Mouse (Mus musculus): ENCODE measurements at regions not wholly inside any gene's neighbourhood (a gene's known extent, or its start where the extent isn't known, plus 50 kb on each side); places are given as distances from the start of the nearest gene placed in this dataset.
"Not testable (repeated sequence)": the region's sequence is repeated elsewhere in the genome, so short reads cannot be mapped to it uniquely, and the experiment has no call there.

DNA sequence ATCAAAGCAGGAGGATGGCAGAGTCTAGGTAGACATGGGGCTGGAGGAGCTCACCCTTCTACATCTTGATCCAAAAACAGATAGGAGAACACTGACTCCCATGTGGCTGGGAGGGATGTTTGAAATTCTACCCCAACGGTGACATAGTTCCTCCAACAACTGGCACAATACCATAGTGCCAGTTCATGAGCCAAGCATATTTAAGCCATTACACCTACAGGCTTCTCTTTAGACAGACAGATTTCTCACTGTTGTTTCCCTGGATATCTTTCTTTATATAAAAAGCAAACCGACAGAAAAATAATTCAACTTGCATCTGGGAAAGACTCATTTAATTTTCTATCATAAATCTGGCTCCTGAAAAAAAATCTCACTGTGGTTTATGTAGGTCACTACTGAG, 380.4 kb upstream of the Nectin3 start:
- WGBS: 87% methylated on average over 2 of the region's 2 CpGs
- Histone ChIP-seq H3K9me3 (no peaks in the 10 kb centered on the region), H3K4me1 (replicated peaks) (no peaks in the 10 kb centered on the region), H3K9ac (no peak overlapping the region), H3K27me3 (no peaks in the 10 kb centered on the region), H3K4me2 (no peak overlapping the region), H3K27ac (no peak overlapping the region), H3K36me3 (no peaks in the 10 kb centered on the region), H3K4me3 (no peak overlapping the region)
- no peak for ATAC-seq (ENCODE audit: low FRiP score)

DNA sequence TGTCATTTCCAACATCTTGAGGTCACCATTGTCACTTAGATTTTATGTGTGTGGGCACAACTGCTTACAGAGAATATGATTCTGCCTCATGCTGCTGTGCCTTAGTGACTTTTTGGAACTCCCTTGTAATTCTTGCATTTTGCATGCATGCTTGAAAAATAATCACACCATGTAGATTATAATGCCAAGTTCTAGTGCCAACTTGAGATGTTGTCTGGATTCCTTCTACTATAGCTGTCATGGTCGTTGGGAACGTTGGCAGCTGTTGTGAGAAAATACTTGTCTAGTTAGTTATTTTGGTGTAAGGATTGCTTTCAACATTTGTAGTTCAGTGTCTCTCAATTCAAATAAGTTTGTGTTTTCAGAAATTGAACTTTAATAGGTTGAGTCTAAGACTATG, 365.6 kb upstream of the Nectin3 start:
- no peak for ATAC-seq (ENCODE audit: low FRiP score)
- no peak overlapping the region for H3K4me2 ChIP-seq
- no peaks in the 10 kb centered on the region for H3K27me3 ChIP-seq
- no peak overlapping the region for H3K9ac ChIP-seq
- WGBS: 92% methylated on average over 2 of the region's 2 CpGs
- H3K4me3 ChIP-seq: no peak overlapping the region
- no peaks in the 10 kb centered on the region for H3K4me1 ChIP-seq (replicated peaks)
- no peaks in the 10 kb centered on the region for H3K9me3 ChIP-seq
- no peak overlapping the region for H3K27ac ChIP-seq
- H3K36me3 ChIP-seq: no peaks in the 10 kb centered on the region

DNA sequence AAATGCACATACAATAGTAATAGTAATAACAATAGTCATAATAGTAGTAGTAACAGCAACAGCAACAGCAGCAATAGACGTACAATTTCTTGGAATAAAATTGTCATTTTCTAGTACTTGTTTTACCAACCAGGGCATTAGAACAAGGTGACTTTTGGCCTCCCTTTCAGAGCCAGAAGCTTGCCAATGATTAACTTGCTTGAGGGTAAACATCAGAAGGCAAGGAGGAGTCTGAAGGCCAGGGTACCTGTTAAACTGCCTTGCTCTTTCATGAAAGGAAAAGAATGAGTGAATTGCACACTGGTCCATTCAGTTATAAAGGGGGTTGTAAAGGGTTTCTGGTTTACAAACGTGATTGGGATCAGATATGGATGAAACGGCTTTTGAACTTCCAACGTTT, 351.2 kb upstream of the Nectin3 start:
- no peak overlapping the region for H3K9ac ChIP-seq
- WGBS: 87% methylated on average over 4 of the region's 4 CpGs
- H3K27me3 ChIP-seq: no peaks in the 10 kb centered on the region
- H3K4me1 ChIP-seq (replicated peaks): 0 out of 2 replicates have a peak, but pooled peaks cover 4% of the 10 kb centered on the region
- H3K9me3 ChIP-seq: no peaks in the 10 kb centered on the region
- H3K4me3 ChIP-seq: no peak overlapping the region
- H3K4me2 ChIP-seq: no peak overlapping the region
- H3K36me3 ChIP-seq: no peaks in the 10 kb centered on the region
- H3K27ac ChIP-seq: no peak overlapping the region
- ATAC-seq (ENCODE audit: low FRiP score): no peak

DNA sequence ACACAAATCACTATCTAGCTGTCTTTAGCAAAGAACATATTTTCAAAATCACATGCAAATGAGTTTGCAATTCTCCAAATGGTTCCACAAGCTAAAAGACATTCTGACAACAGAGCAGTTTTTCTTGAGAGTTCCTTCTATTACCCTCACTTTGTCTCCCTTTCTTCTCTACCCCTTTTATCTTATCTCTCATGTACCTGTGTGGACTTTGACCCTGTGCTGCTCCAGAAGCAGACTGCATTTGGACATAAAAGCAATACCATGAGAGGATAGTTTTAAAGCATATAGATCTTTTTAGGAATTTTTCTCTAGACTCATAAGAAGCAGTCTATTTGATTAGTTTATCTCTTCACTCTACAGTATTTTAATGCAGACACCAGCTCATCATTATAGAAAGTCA, 350.4 kb upstream of the Nectin3 start:
- no peaks in the 10 kb centered on the region for H3K36me3 ChIP-seq
- H3K9ac ChIP-seq: no peak overlapping the region
- H3K4me2 ChIP-seq: no peak overlapping the region
- H3K9me3 ChIP-seq: no peaks in the 10 kb centered on the region
- H3K4me3 ChIP-seq: no peak overlapping the region
- no peaks in the 10 kb centered on the region for H3K27me3 ChIP-seq
- no peak for ATAC-seq (ENCODE audit: low FRiP score)
- H3K4me1 ChIP-seq (replicated peaks): 0 out of 2 replicates have a peak, but pooled peaks cover 4% of the 10 kb centered on the region
- no peak overlapping the region for H3K27ac ChIP-seq

DNA sequence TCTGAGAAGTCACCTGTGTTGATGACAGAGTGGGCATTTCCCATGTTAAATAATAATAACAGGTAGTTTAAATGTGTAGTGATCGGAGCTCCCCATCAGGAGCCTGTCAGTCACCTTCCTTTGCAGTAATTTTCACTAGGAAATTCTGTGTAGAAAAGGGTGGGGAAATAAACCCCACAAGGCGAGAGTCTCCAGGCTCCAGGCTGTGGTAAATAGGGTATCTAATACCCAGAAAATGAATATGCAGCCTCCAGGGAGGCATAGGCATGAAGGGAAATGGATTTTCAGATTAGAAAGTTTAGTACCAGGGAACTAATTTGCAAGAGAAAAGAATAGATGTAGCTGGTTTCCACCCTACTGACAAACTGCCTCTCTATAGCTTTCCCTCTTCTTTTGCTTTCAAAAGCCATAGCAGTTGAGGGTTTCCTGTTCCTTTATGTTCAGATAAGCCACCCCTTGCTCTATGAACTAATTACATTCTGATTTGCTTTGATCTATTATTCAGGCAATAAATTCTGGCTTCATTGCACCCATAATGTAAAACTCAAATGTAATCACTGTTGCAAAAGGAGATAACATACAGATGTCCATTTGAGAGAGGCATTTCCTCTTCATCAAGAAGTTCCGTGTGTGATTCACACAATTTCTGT, 349.5 kb upstream of the Nectin3 start:
- Histone ChIP-seq H3K4me2 (no peak overlapping the region), H3K4me3 (no peak overlapping the region), H3K27me3 (no peaks in the 10 kb centered on the region), H3K36me3 (no peaks in the 10 kb centered on the region), H3K27ac (no peak overlapping the region), H3K9me3 (no peaks in the 10 kb centered on the region), H3K9ac (no peak overlapping the region), H3K4me1 (replicated peaks) (0 out of 2 replicates have a peak, but pooled peaks cover 4% of the 10 kb centered on the region)
- 50% methylated on average over 3 of the region's 3 CpGs for WGBS
- ATAC-seq (ENCODE audit: low FRiP score): no peak

DNA sequence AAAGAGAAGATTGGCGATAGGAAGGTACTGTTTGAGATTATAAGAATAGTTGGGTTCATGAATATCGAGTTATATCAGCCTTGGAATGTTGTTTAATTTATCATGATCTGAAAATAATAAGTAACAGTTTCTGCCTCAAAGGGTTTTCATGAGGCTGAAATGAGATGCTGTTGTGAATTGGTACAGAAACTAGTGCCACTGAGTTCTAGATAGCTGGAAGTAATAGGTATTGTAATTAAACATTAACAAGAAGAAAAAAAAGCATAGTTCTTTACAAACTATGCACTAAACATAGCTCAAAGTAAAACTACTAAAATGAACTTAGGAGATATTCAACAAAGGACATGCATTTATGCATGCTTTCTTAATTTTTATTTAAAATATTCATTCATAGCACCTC, 342.9 kb upstream of the Nectin3 start:
- no peak overlapping the region for H3K4me3 ChIP-seq
- WGBS: 85% methylated on average over 2 of the region's 2 CpGs
- H3K9ac ChIP-seq: no peak overlapping the region
- no peak for ATAC-seq (ENCODE audit: low FRiP score)
- no peak overlapping the region for H3K4me2 ChIP-seq
- H3K9me3 ChIP-seq: no peaks in the 10 kb centered on the region
- no peak overlapping the region for H3K27ac ChIP-seq
- no peaks in the 10 kb centered on the region for H3K4me1 ChIP-seq (replicated peaks)
- no peaks in the 10 kb centered on the region for H3K36me3 ChIP-seq
- no peaks in the 10 kb centered on the region for H3K27me3 ChIP-seq

DNA sequence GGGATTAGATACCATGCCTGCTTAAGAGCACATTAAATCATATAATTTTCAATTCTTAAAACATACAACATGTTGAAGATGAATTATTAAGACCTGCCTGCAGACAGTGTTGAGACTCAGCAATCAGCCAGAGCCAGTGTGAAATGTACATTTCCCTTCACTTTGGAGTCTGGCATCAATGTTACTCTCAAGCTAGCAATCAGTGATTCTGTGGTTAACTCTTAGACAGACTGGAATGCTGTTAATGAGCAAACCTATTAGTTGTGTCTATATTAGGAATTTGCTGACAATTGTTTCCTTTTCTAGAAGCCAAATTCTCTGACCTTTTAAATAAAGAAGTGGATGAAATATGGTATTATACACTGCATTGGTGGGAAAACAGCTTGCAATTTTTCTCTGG, 342.4 kb upstream of the Nectin3 start:
- H3K27ac ChIP-seq: no peak overlapping the region
- no peaks in the 10 kb centered on the region for H3K36me3 ChIP-seq
- H3K4me3 ChIP-seq: no peak overlapping the region
- no peaks in the 10 kb centered on the region for H3K27me3 ChIP-seq
- no peak overlapping the region for H3K4me2 ChIP-seq
- H3K9me3 ChIP-seq: no peaks in the 10 kb centered on the region
- no peak for ATAC-seq (ENCODE audit: low FRiP score)
- H3K4me1 ChIP-seq (replicated peaks): no peaks in the 10 kb centered on the region
- H3K9ac ChIP-seq: no peak overlapping the region

DNA sequence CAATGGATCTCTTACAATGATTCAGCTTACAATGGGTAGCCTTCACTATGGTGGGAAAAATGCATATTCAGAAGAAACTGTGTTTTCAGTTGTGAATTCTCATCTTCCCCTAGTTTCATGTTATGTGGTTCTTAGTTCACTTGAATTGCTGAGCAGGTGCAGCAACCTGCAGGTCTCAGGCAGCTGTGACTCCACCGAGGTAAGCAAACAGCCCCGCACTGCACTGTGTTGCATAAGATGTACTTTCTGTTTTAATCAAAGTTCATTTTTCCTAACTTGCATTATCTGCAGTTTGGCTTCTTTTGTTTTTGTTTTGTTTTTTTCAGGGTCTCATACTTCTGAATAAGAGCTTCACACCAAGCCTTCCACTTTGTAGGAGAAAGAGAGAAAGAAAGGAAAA, 326.8 kb upstream of the Nectin3 start:
- Histone ChIP-seq H3K4me2 (no peak overlapping the region), H3K9me3 (no peaks in the 10 kb centered on the region), H3K27ac (no peak overlapping the region), H3K9ac (no peak overlapping the region), H3K36me3 (no peaks in the 10 kb centered on the region), H3K4me1 (replicated peaks) (no peaks in the 10 kb centered on the region), H3K4me3 (no peak overlapping the region), H3K27me3 (no peaks in the 10 kb centered on the region)
- WGBS: 86% methylated on average over 2 of the region's 2 CpGs
- ATAC-seq (ENCODE audit: low FRiP score): no peak

DNA sequence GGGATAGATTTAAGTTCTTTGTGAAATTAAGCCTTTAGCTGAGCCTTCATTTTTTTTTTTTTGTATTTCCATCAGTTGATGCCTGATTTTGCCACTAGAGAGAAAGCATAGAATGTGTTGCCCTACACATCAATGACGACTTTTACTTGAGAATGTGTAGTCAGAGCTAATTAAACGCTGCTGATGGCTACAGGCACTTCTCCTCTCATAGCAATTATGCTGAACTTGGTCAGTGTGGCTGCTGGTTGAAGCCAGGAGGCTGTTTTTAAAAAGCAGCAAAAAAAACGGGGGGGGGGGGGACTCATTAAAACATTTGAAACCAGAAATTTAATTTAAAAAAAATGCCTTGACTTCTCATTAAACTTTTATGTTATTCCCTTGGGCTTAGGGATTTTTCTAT, 324.4 kb upstream of the Nectin3 start:
- Histone ChIP-seq H3K4me1 (replicated peaks) (no peaks in the 10 kb centered on the region), H3K36me3 (no peaks in the 10 kb centered on the region), H3K9me3 (no peaks in the 10 kb centered on the region), H3K4me3 (no peak overlapping the region), H3K4me2 (no peak overlapping the region), H3K27me3 (no peaks in the 10 kb centered on the region), H3K27ac (no peak overlapping the region), H3K9ac (no peak overlapping the region)
- 62% methylated on average over 3 of the region's 3 CpGs for WGBS
- ATAC-seq (ENCODE audit: low FRiP score): no peak

DNA sequence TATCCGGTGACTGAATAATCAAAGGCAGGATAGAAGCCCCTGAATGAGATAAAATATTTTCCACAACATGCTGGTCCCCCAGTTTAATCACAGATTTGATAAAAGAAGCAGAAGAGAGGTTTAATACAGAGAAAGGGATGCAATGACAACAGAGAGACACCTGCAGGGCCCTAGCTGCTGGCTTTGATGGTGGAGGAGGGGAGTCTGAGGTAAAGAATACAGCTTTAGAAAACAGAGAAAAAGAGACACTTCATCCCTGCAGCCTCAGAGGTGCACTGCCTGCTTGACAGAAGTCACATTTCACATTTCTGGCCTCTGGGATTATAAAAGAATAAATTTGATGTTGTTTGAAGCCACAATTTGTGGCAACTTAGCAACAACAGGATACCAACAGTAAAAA, 319.9 kb upstream of the Nectin3 start:
- Histone ChIP-seq H3K27me3 (no peaks in the 10 kb centered on the region), H3K4me1 (replicated peaks) (no peaks in the 10 kb centered on the region), H3K27ac (no peak overlapping the region), H3K9me3 (no peaks in the 10 kb centered on the region), H3K36me3 (no peaks in the 10 kb centered on the region), H3K4me3 (no peak overlapping the region), H3K9ac (no peak overlapping the region), H3K4me2 (no peak overlapping the region)
- WGBS: 92% methylated on average over 1 of the region's 1 CpGs
- no peak for ATAC-seq (ENCODE audit: low FRiP score)

DNA sequence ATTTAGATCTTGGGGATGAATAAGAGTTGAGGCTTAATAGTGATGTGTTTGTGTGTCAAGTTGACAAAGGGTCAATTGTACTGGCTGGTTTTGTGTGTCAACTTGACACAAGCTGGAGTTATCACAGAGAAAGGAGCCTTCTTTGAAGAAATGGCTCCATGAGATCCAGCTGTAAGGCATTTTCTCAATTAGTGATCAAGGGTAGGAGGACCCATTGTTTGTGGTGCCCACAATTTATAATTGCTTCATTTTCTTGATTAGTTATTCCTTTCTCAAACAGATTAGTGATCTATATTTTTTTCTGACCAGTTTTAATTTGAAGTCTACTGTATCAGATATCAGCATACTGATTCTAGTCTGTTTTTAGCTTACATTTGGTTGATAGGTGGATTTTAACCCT, 313.5 kb upstream of the Nectin3 start:
- H3K4me1 ChIP-seq (replicated peaks); H3K36me3 ChIP-seq; H3K9me3 ChIP-seq; ATAC-seq (ENCODE audit: low FRiP score); H3K9ac ChIP-seq; H3K27ac ChIP-seq; H3K4me2 ChIP-seq; H3K4me3 ChIP-seq; H3K27me3 ChIP-seq: not testable (repeated sequence)

DNA sequence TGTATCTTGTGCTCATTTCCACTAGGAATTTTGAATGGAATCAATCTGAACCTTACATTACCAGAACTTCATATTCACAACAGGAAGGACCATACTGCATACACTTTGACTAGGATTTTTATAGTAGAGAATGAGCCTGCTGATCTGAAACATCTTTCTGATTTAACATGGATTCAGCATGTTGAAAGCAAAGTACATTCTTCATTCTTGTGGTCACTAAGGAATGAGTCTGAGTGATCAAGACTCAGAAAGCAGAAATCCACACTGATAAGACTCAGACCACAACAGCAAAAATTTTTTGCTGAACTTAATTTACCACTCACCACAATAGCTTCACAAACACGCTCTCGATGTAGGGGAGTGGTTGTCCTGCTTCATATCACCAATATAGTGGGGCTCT, 309.2 kb upstream of the Nectin3 start:
- H3K27me3 ChIP-seq: no peaks in the 10 kb centered on the region
- no peak for ATAC-seq (ENCODE audit: low FRiP score)
- no peak overlapping the region for H3K27ac ChIP-seq
- no peak overlapping the region for H3K4me2 ChIP-seq
- H3K36me3 ChIP-seq: no peaks in the 10 kb centered on the region
- H3K9ac ChIP-seq: no peak overlapping the region
- 89% methylated on average over 2 of the region's 2 CpGs for WGBS
- no peaks in the 10 kb centered on the region for H3K4me1 ChIP-seq (replicated peaks)
- H3K9me3 ChIP-seq: no peaks in the 10 kb centered on the region
- H3K4me3 ChIP-seq: no peak overlapping the region

DNA sequence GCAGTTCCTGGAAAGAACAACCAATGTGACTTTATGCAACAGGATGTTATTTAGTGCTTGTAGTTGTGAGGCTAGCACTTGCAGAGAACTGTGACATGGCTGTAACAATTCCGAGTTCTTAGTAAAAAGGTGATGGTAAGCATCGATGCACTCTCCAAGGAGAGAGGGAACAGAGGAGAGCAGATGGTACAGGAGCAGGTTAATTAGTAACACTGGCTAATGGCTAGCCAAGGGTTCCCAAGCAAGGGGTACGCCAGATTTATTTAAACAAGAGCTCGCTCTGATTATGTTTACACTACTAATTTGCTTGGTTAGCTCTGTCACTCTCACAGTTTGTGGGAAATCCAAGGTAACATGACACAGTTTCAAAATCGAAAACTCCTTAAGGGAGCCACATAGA, 278.0 kb upstream of the Nectin3 start:
- Histone ChIP-seq H3K36me3 (no peaks in the 10 kb centered on the region), H3K27me3 (no peaks in the 10 kb centered on the region), H3K9me3 (no peaks in the 10 kb centered on the region), H3K4me2 (no peak overlapping the region), H3K4me1 (replicated peaks) (no peaks in the 10 kb centered on the region), H3K9ac (no peak overlapping the region), H3K4me3 (no peak overlapping the region), H3K27ac (no peak overlapping the region)
- 40% methylated on average over 5 of the region's 5 CpGs for WGBS
- no peak for ATAC-seq (ENCODE audit: low FRiP score)

DNA sequence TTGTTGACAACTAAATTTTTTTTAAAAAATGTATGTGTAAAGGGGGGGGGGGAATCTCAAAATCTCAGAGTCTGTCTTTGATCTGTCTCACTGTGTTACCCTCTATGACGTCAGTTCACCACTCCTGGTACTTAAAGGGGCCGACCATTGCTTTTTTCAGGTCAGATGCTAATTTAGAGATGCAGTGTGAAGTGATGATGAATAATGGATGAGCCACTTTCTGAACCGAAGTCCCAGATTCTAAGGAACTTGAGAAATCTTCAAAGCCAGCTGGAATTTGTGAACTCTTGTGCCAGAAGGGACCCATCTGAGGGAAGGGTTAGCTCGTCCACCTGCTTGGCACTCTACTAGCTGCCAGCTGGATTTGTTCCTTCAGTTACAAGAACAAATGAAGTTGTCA, 271.1 kb upstream of the Nectin3 start:
- Histone ChIP-seq H3K4me1 (replicated peaks) (no peaks in the 10 kb centered on the region), H3K9ac (no peak overlapping the region), H3K4me2 (no peak overlapping the region), H3K36me3 (no peaks in the 10 kb centered on the region), H3K27ac (no peak overlapping the region), H3K9me3 (no peaks in the 10 kb centered on the region), H3K27me3 (no peaks in the 10 kb centered on the region), H3K4me3 (no peak overlapping the region)
- no peak for ATAC-seq (ENCODE audit: low FRiP score)
- 27% methylated on average over 4 of the region's 4 CpGs for WGBS

All from hindbrain, embryonic 13.5 days (tissue).